Mouse (Mus musculus) urinary bladder, adult 18-20 months (tissue): ENCODE measurements around the gene Hnrnpul1.

Experiments
- DNase-seq, 2 experiments: peaks; one replicate each; pipeline ENCODE4 v3.0.0; 2022; ENCODE audit warnings: low spot score in 2 of 2, mixed read lengths in 2 of 2

Gene Hnrnpul1

GRCm38 (mm10) chr7:25689603-25690021 lies 64.9 kb downstream of the Hnrnpul1 start:
- no peak for DNase-seq

GRCm38 (mm10) chr7:25688810-25689586 lies 65.6 kb downstream of the Hnrnpul1 start:
- peak; percentile 77 to 86 for DNase-seq

- DNase-seq = peak in 1 of 2 experiments; percentile 77
Observed at GRCm38 (mm10) chr7:25687811-25688401, 66.7 kb downstream of the Hnrnpul1 start.

GRCm38 (mm10) chr7:25686680-25687531 lies 67.7 kb downstream of the Hnrnpul1 start, which contains the start of gene Tgfb1:
Gene Tgfb1, plus strand, starts transcription at chr7:25687002.
- DNase-seq = peak; percentile 71 to 90

- no peak for DNase-seq
Observed at GRCm38 (mm10) chr7:25685926-25686470, 68.6 kb downstream of the Hnrnpul1 start.

- no peak for DNase-seq
Observed at GRCm38 (mm10) chr7:25684659-25685058, 69.9 kb downstream of the Hnrnpul1 start.

- DNase-seq = no peak
Observed at GRCm38 (mm10) chr7:25683474-25684180, 70.9 kb downstream of the Hnrnpul1 start.

- DNase-seq = no peak
Observed at GRCm38 (mm10) chr7:25681341-25682231, 73.0 kb downstream of the Hnrnpul1 start.

- peak; percentile 94 to 97 for DNase-seq
Observed at GRCm38 (mm10) chr7:25680514-25681258, 73.9 kb downstream of the Hnrnpul1 start, which contains the start of gene B9d2. Gene B9d2, plus strand, starts transcription at chr7:25680780.

GRCm38 (mm10) chr7:25679971-25680370 lies 74.6 kb downstream of the Hnrnpul1 start:
- no peak for DNase-seq

GRCm38 (mm10) chr7:25677013-25677412 lies 77.5 kb downstream of the Hnrnpul1 start:
- no peak for DNase-seq

- peak in 1 of 2 experiments; percentile 45 for DNase-seq
Observed at GRCm38 (mm10) chr7:25676085-25676781, 78.3 kb downstream of the Hnrnpul1 start.

- no peak for DNase-seq
Observed at GRCm38 (mm10) chr7:25675405-25675804, 79.2 kb downstream of the Hnrnpul1 start.

- DNase-seq = no peak
Observed at GRCm38 (mm10) chr7:25674719-25675300, 79.7 kb downstream of the Hnrnpul1 start, which contains the start of gene Tmem91. Gene Tmem91, minus strand, starts transcription at chr7:25675166.

GRCm38 (mm10) chr7:25674297-25674696 lies 80.3 kb downstream of the Hnrnpul1 start:
- no peak for DNase-seq

GRCm38 (mm10) chr7:25672442-25672841 lies 82.1 kb downstream of the Hnrnpul1 start:
- no peak for DNase-seq

GRCm38 (mm10) chr7:25671686-25672085 lies 82.9 kb downstream of the Hnrnpul1 start:
- DNase-seq = no peak
